Mouse (Mus musculus) ES-E14 (cell line): ENCODE results near the gene Uvrag. TPM values are rescaled to one million over a fixed set of nuclear protein-coding genes. Genes with fewer than 3 reads are reported as not detected.
A peak's percentile ranks its signal among the peaks of the same experiment; 100 is the strongest.

ENCODE experiments used
- DNase-seq: peaks from one replicate; pipeline ENCODE4 v3.0.0-alpha.2; 2013; ENCODE audit warnings: low read depth, low spot score
- H3K27ac ChIP-seq: 2 replicates; pipeline ENCODE4 v1.5.1; 2012; ENCODE audit warnings: low read depth, mild to moderate bottlenecking, low read length, moderate library complexity, mixed read lengths; ENCODE audit not compliant: poor library complexity, insufficient read depth, severe bottlenecking
- H3K36me3 ChIP-seq: 2 replicates; pipeline ENCODE4 v1.6.1; 2012; ENCODE audit warnings: mild to moderate bottlenecking, low read length, moderate library complexity, mixed read lengths; ENCODE audit not compliant: control insufficient read depth, poor library complexity, insufficient read depth, severe bottlenecking
- H3K4me1 ChIP-seq, 2 experiments: fragments of 150-350 bp in 1 of 2; sonication (generic) in 1 of 2; 2 replicates each; pipeline ENCODE4 v1.6.1; 2012; ENCODE audit warnings: low read length in 2 of 2, mild to moderate bottlenecking in 1 of 2, mixed read lengths in 1 of 2; ENCODE audit not compliant: control insufficient read depth in 2 of 2, insufficient read depth in 2 of 2, poor library complexity in 1 of 2
- H3K4me3 ChIP-seq, 2 experiments: fragments of 150-350 bp in 1 of 2; sonication (generic) in 1 of 2; 2 replicates each; pipeline ENCODE4 v1.5.1; 2012; ENCODE audit warnings: low read length in 2 of 2, low read depth in 1 of 2, mild to moderate bottlenecking in 1 of 2, mixed read lengths in 1 of 2; ENCODE audit not compliant: insufficient read depth in 1 of 2, poor library complexity in 1 of 2, severe bottlenecking in 1 of 2
- H3K9ac ChIP-seq: 2 replicates; pipeline ENCODE4 v1.6.1; 2012; ENCODE audit warnings: low read depth, mild to moderate bottlenecking, low read length, mixed read lengths; ENCODE audit not compliant: poor library complexity, insufficient read depth, severe bottlenecking
- H3K9me3 ChIP-seq: fragments of 150-350 bp; sonication (generic); 2 replicates; pipeline ENCODE4 v1.6.1; 2012; ENCODE audit warnings: low read depth, mild to moderate bottlenecking, low read length; ENCODE audit not compliant: control insufficient read depth, insufficient read depth
- CHD2 ChIP-seq: IDR thresholded peaks from 2 replicates; pipeline ENCODE4 v1.6.1; 2014; ENCODE audit warnings: mild to moderate bottlenecking, low read depth, low read length, inconsistent platforms
- HCFC1 ChIP-seq: IDR thresholded peaks from 2 replicates; pipeline ENCODE4 v1.6.1; 2012; ENCODE audit warnings: low read length, inconsistent platforms, borderline replicate concordance; ENCODE audit not compliant: insufficient read depth
- MAFK ChIP-seq: IDR thresholded peaks from 2 replicates; pipeline ENCODE4 v1.6.1; 2014; ENCODE audit warnings: mild to moderate bottlenecking, low read depth, low read length, inconsistent platforms; ENCODE audit not compliant: insufficient read depth
- ZC3H11A ChIP-seq: IDR thresholded peaks from 2 replicates; pipeline ENCODE4 v1.6.1; 2012; ENCODE audit warnings: low read depth, mild to moderate bottlenecking, inconsistent platforms, low read length, borderline replicate concordance
- ZNF384 ChIP-seq: IDR thresholded peaks from 2 replicates; pipeline ENCODE4 v1.6.1; 2012; ENCODE audit warnings: low read depth, low read length, inconsistent platforms
- in situ Hi-C, 2 experiments: fragments of 600-800 bp; cut with MboI; formaldehyde crosslinking; loops; one replicate each; pipeline ENCODE4 v1.15.1; 2025; ENCODE audit warnings: low sequenced_read_pairs in 2 of 2, inconsistent platforms in 1 of 2; ENCODE audit not compliant: unreplicated experiment in 2 of 2
- total RNA-seq: library from RNA; depleted of rRNA; stranded (reverse); fragments of 300-350 nt; gene quantifications from 2 replicates; pipeline ENCODE4 v1.2.3, GENCODE M21; 2012

Uvrag gene
- total RNA-seq, 1 experiment = 14.6 TPM

- H3K9ac ChIP-seq = peak overlapping the region; percentile 18; the same call in 1 of the 2 replicates
- no peaks in the 10 kb centered on the region for H3K9me3 ChIP-seq
- no peak for DNase-seq
- peaks cover 8 to 18% of the 10 kb centered on the region in 2 experiments; a peak in 3 of 4 replicates for H3K4me1 ChIP-seq
- TF ChIP-seq MAFK (no peak), CHD2 (no peak), ZNF384 (no peak), ZC3H11A (no peak), HCFC1 (no peak)
- H3K27ac ChIP-seq = no peak overlapping the region
- H3K4me3 ChIP-seq = no peak overlapping the region
- in situ Hi-C loops = no loop called here
- no peaks in the 10 kb centered on the region for H3K36me3 ChIP-seq
These were observed 265.5 kb downstream of the Uvrag start for GRCm38 (mm10) chr7:98875390-98875990.

GRCm38 (mm10) chr7:98874411-98874951 is 266.5 kb downstream of the Uvrag start:
- DNase-seq = no peak
- Histone ChIP-seq H3K4me3 (no peak overlapping the region), H3K4me1 (peaks cover 8 to 18% of the 10 kb centered on the region in 2 experiments; a peak in 3 of 4 replicates), H3K36me3 (0 out of 2 replicates have a peak, but pooled peaks cover 2% of the 10 kb centered on the region), H3K9ac (no peak overlapping the region), H3K27ac (no peak overlapping the region), H3K9me3 (no peaks in the 10 kb centered on the region)
- in situ Hi-C loops = no loop called here
- TF ChIP-seq ZC3H11A (no peak), MAFK (no peak), ZNF384 (no peak), CHD2 (no peak), HCFC1 (no peak)

- in situ Hi-C loops = no loop called here
- H3K4me3 ChIP-seq = no peak overlapping the region
- TF ChIP-seq HCFC1 (no peak), MAFK (no peak), ZNF384 (no peak)
- H3K9ac ChIP-seq = peak overlapping the region; percentile 37; the same call in 1 of the 2 replicates
- peaks cover 11 to 25% of the 10 kb centered on the region in 2 experiments; a peak in 3 of 4 replicates for H3K4me1 ChIP-seq
- no peak overlapping the region; the same call in 1 of the 2 replicates for H3K27ac ChIP-seq
- H3K9me3 ChIP-seq = no peaks in the 10 kb centered on the region
- 0 out of 2 replicates have a peak, but pooled peaks cover 2% of the 10 kb centered on the region for H3K36me3 ChIP-seq
- no peak for DNase-seq
These were observed 267.6 kb downstream of the Uvrag start for GRCm38 (mm10) chr7:98873316-98873715.

GRCm38 (mm10) chr7:98871882-98872281 is 269.1 kb downstream of the Uvrag start:
- Histone ChIP-seq H3K36me3 (0 out of 2 replicates have a peak, but pooled peaks cover 2% of the 10 kb centered on the region), H3K9ac (peak overlapping the region; percentile 49; the same call in 1 of the 2 replicates), H3K27ac (no peak overlapping the region), H3K9me3 (no peaks in the 10 kb centered on the region), H3K4me3 (peak overlapping the region; percentile 37 to 46; a peak in 3 of 4 replicates), H3K4me1 (peaks cover 11 to 28% of the 10 kb centered on the region in 2 experiments; a peak in 3 of 4 replicates)
- DNase-seq = no peak
- TF ChIP-seq HCFC1 (no peak), ZC3H11A (no peak), CHD2 (no peak), MAFK (no peak), ZNF384 (no peak)
- in situ Hi-C loops = no loop called here
